In genomic region chr7:133014631-133015030, GRCm38 (mm10) we compare ENCODE assay signal across 11 mouse cellular contexts.
DNase-seq lines count a peak whose midpoint lies in the region; ATAC-seq and TF ChIP-seq lines count a peak whose summit lies in the region.
"Had no signal": no experiment of that assay in that cellular context is flagged by ENCODE, and none has a peak within 500 bp of the region (broad histone marks: within the 10 kb centered on the region; RNA-seq: fewer than 3 reads in every experiment).

No protein-coding gene starts in this region.

- no peaks in the 10 kb centered on the region for H3K9me3 ChIP-seq in heart, embryonic 12.5 days (replicated peaks)
- H3K9me3 ChIP-seq in neural tube, embryonic 13.5 days: no peaks in the 10 kb centered on the region
- H3K9me3 ChIP-seq in hindbrain, embryonic 16.5 days (ENCODE audit: control insufficient read depth, low read length): no peaks in the 10 kb centered on the region
- no peaks in the 10 kb centered on the region for H3K9me3 ChIP-seq in stomach, postnatal 0 days (ENCODE audit: control insufficient read depth, low read length)

- ATAC-seq in heart, embryonic 12.5 days (ENCODE audit: insufficient number of reproducible peaks, low FRiP score): no peak
- ATAC-seq in neural tube, embryonic 13.5 days (ENCODE audit: low read depth): no peak
- ATAC-seq in hindbrain, embryonic 16.5 days: no peak
- no peak for ATAC-seq in stomach, postnatal 0 days (ENCODE audit: low FRiP score, low TSS enrichment)

- no peak for DNase-seq in heart, postnatal 36 days
- no peak for DNase-seq in neural tube, embryonic 10.5 days (ENCODE audit: extremely low spot score, low spot score)
- no peak for DNase-seq in stomach, postnatal 0 days (ENCODE audit: low spot score)
- DNase-seq in Muller cell, postnatal 12 days (ENCODE audit: inconsistent ontology term): no peak
- DNase-seq in layer of hippocampus, postnatal 14 days (ENCODE audit: low spot score in 2 of 2): no peak
- DNase-seq: gastrocnemius, postnatal 14 days; thymus, postnatal 25 days had no signal

- peaks cover 78% of the 10 kb centered on the region for H3K4me1 ChIP-seq in heart, embryonic 12.5 days (replicated peaks)
- H3K4me1 ChIP-seq in neural tube, embryonic 13.5 days (replicated peaks): peaks cover 82% of the 10 kb centered on the region
- H3K4me1 ChIP-seq in hindbrain, embryonic 16.5 days (ENCODE audit: control insufficient read depth, insufficient read depth, low read depth, low read length): peaks cover 52% of the 10 kb centered on the region
- peaks cover 22% of the 10 kb centered on the region for H3K4me1 ChIP-seq in stomach, postnatal 0 days (replicated peaks; ENCODE audit: control insufficient read depth, insufficient read depth)

- 0 out of 2 replicates have a peak overlapping the region, but pooled peaks have one; percentile 27 for H3K4me2 ChIP-seq in heart, embryonic 12.5 days
- no peak overlapping the region for H3K4me2 ChIP-seq in neural tube, embryonic 13.5 days
- no peak overlapping the region for H3K4me2 ChIP-seq in hindbrain, embryonic 16.5 days (ENCODE audit: low read length)
- no peak overlapping the region for H3K4me2 ChIP-seq in stomach, postnatal 0 days (replicated peaks; ENCODE audit: low read depth)
- H3K4me2 ChIP-seq: liver, embryonic 11.5 days had no signal

- WGBS in heart, embryonic 12.5 days: 91% methylated on average over 14 of the region's 14 CpGs
- WGBS in neural tube, embryonic 13.5 days: 93% methylated on average over 14 of the region's 14 CpGs
- WGBS in hindbrain, embryonic 16.5 days: 85% methylated on average over 14 of the region's 14 CpGs
- WGBS in stomach, postnatal 0 days: 90% methylated on average over 14 of the region's 14 CpGs

- TF ChIP-seq CTCF in stomach, postnatal 0 days (IDR thresholded peaks at IDR 0.05; ENCODE audit: low read depth): no peak

- peak overlapping the region; percentile 76 for H3K27ac ChIP-seq in heart, embryonic 12.5 days (ENCODE audit: poor library complexity, severe bottlenecking)
- H3K27ac ChIP-seq in neural tube, embryonic 13.5 days (replicated peaks): peak overlapping the region; percentile 81
- peak overlapping the region; percentile 62; the same call in 1 of the 2 replicates for H3K27ac ChIP-seq in hindbrain, embryonic 16.5 days (ENCODE audit: low read depth, low read length)
- peak overlapping the region; percentile 81 for H3K27ac ChIP-seq in stomach, postnatal 0 days (replicated peaks)

- peak overlapping the region; percentile 53 for H3K9ac ChIP-seq in heart, embryonic 12.5 days
- H3K9ac ChIP-seq in neural tube, embryonic 13.5 days: 0 out of 2 replicates have a peak overlapping the region, but pooled peaks have one; percentile 27
- no peak overlapping the region; the same call in 1 of the 2 replicates for H3K9ac ChIP-seq in hindbrain, embryonic 16.5 days (ENCODE audit: low read depth, low read length)
- H3K9ac ChIP-seq in stomach, postnatal 0 days (ENCODE audit: low read length): 0 out of 2 replicates have a peak overlapping the region, but pooled peaks have one; percentile 9

- intact Hi-C loops in heart, postnatal 36 days (cut with DNase I): no loop called here

- H3K27me3 ChIP-seq in heart, embryonic 12.5 days (replicated peaks): no peaks in the 10 kb centered on the region
- no peaks in the 10 kb centered on the region for H3K27me3 ChIP-seq in neural tube, embryonic 13.5 days
- H3K27me3 ChIP-seq in hindbrain, embryonic 16.5 days (replicated peaks; ENCODE audit: control insufficient read depth, insufficient read depth, low read length): no peaks in the 10 kb centered on the region
- H3K27me3 ChIP-seq in stomach, postnatal 0 days (ENCODE audit: control insufficient read depth, insufficient read depth, low read length): no peaks in the 10 kb centered on the region

- no peak for TF ChIP-seq EP300 in stomach, postnatal 0 days (optimal IDR thresholded peaks at IDR 0.05)

- H3K36me3 ChIP-seq in heart, embryonic 12.5 days: peaks cover 14% of the 10 kb centered on the region
- H3K36me3 ChIP-seq in neural tube, embryonic 13.5 days: no peaks in the 10 kb centered on the region
- no peaks in the 10 kb centered on the region for H3K36me3 ChIP-seq in hindbrain, embryonic 16.5 days (ENCODE audit: control insufficient read depth, insufficient read depth, low read length)
- no peaks in the 10 kb centered on the region; the same call in 1 of the 2 replicates for H3K36me3 ChIP-seq in stomach, postnatal 0 days (ENCODE audit: control insufficient read depth, insufficient read depth, low read length)

- H3K4me3 ChIP-seq in heart, embryonic 12.5 days: no peak overlapping the region
- no peak overlapping the region for H3K4me3 ChIP-seq in neural tube, embryonic 13.5 days
- H3K4me3 ChIP-seq in hindbrain, embryonic 16.5 days (ENCODE audit: low read length): no peak overlapping the region
- no peak overlapping the region for H3K4me3 ChIP-seq in stomach, postnatal 0 days (ENCODE audit: low read depth, low read length)
